Mouse (Mus musculus) brain, embryonic 14.5 days (tissue): ENCODE results near the gene Tbc1d32. TPM values are rescaled to one million over a fixed set of nuclear protein-coding genes. Genes with fewer than 3 reads are reported as not detected.

Experiments
- DNase-seq: peaks from one replicate; pipeline ENCODE4 v3.0.0-alpha.2; 2011; ENCODE audit warnings: low read depth
- CTCF ChIP-seq: fragments of 200-500 bp; IDR thresholded peaks from 2 replicates; pipeline ENCODE4 v1.5.1; 2012; ENCODE audit warnings: inconsistent platforms, mild to moderate bottlenecking, moderate library complexity, borderline replicate concordance; ENCODE audit not compliant: insufficient read depth, insufficient read length; ENCODE audit errors: extremely low read depth
- POLR2A ChIP-seq: fragments of 200-500 bp; IDR thresholded peaks from 2 replicates; pipeline ENCODE4 v1.6.1; 2012; ENCODE audit warnings: mild to moderate bottlenecking, inconsistent platforms, borderline replicate concordance; ENCODE audit not compliant: poor library complexity, insufficient read depth, insufficient read length, severe bottlenecking; ENCODE audit errors: extremely low read depth
- polyA plus RNA-seq: library from polyadenylated mRNA; depleted of rRNA; stranded (reverse); fragments of >200 nt; gene quantifications from 2 replicates; pipeline ENCODE4 v1.2.3, GENCODE M21; 2012

Tbc1d32 gene
- polyA plus RNA-seq, 1 experiment: 3.0 TPM

DNA sequence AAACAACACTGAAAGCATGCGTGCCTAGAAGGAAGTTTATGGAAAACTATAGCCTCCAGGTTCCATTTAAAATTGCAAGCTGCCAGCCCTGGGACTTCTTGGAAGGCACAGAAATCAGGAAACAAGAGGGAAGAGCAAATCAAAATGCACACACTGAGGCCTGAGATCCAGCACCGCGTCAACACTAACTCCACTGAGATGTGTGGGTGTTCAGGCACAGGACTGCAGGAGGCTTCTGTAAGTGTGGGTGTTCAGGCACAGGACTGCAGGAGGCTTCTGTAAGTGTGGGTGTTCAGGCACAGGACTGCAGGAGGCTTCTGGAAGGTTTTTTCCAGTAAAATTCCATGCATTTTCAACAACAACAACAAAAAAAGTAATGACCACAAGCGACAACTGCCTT is 62.7 kb downstream of the Tbc1d32 start:
- no peak for DNase-seq
- TF ChIP-seq POLR2A (no peak), CTCF (no peak)

DNA sequence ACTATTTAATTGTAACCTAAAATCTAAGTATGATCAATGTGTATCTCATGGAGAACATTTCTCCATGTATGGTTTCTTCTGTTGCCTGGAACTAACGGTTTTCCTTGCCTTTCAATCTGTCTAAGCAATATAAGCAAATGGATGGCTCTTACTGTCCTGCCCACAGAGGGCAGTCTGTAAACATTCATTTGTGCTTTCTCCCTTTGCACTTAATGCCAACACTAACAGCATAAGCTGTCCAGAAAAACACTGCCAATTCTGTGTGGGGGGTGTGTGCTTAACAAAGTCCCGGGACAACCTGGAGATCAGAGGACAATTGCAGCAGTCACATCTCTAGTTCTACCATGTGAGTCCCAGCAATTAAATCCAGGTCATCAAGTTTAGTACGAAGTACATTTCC is 64.1 kb downstream of the Tbc1d32 start:
- peak; percentile 49 for DNase-seq

DNA sequence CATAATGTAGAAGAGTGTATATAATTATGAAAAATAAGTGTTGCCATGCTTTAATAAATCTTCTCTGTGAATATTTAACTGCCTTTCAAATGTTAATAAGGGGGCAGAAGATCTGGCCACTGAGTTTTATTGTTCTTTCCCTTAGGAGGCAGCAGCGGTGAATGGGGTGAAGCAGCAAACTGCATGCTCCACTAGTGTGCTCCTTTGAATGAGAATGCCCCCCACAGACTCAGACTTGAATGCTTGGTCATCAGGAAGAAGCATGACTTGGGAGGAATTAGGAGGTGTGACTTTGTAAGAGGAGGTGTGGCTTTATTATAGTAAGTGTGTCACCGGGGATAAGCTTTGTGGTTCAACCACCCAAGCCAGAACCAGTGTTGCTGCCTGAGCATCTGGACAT is 69.7 kb downstream of the Tbc1d32 start:
- TF ChIP-seq CTCF (no peak), POLR2A (no peak)
- DNase-seq: peak; percentile 59

More for the DNA sequence above, 64.1 kb downstream of the Tbc1d32 start:
- TF ChIP-seq POLR2A (no peak), CTCF (no peak)

DNA sequence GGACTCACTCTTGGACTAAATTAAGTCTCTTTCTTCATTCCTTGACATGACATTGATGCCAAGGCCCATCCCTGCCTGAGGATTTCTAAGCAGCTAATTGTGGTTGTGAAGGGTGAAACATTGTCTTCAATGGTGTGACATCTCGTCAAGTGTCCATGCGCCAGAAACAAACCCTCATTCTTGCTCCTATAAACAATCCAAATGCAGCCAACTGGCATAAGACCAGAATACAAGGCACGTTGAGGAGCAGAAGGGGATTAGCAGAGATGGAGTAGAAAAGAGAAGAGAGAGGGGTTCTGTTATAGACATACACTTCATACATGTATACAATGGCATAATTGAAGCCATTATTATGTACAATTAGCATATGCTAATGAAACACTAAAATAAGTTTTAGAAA is 70.3 kb downstream of the Tbc1d32 start:
- TF ChIP-seq POLR2A (no peak), CTCF (no peak)
- peak; percentile 89 for DNase-seq

DNA sequence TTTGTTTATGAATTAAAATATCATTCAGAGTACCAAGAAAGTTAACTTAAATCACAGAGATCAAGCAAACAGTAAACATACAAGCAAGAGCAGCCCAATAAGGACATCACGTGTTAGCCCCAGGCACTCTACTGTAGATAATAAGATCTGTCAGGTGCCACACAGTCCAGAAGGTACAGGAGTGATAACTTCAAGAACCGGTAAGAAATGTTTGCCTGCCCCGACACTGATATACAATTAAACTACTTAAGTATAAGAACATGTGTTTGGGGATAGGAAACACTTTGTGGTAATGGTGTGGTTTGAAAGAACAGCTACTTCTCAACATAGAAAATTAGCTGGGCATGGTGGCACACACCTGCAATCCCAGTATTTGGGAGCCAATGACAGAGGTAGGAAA is 71.5 kb downstream of the Tbc1d32 start:
- no peak for DNase-seq
- no peak for TF ChIP-seq CTCF
- no peak for TF ChIP-seq POLR2A

DNA sequence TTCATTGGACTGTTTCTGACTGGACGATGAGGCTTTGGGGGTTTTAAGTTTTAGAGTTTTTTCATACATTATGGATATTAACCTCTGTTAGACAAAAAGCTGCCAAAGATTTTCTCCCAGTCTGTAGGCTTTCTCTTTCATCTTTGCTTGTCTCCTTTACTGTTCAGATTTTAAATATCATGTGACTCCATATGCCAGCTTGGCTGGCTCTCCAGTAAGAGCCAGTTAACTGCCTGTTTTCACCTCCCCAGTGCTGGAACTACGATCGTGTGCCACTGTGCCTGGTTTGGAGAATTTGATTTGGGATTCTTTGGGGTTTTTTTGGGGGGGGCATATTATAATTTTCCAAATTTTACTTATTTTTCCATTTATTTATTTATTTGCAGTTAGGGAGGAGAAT is 79.6 kb downstream of the Tbc1d32 start:
- DNase-seq: peak; percentile 36
- TF ChIP-seq POLR2A: no peak
- no peak for TF ChIP-seq CTCF

DNA sequence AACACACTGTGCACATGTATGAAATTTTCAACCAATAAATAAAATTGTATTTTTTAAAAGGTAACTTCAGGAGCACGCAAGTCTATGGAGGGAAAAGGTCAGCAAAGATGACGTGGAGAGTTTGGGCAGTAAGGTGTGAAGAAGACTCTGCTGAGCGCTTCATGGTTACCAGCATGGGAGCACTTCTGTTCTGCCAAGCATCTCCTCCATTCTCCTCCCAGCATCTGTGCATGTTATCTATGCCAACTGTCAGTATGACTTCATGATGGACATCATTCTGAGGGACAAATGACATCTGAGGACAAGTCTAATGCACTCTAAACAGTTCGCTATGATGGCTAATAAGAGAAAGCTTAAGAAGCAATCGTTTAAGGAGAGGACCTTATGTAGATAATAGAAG is 91.3 kb downstream of the Tbc1d32 start:
- DNase-seq: no peak
- TF ChIP-seq POLR2A (no peak), CTCF (no peak)

DNA sequence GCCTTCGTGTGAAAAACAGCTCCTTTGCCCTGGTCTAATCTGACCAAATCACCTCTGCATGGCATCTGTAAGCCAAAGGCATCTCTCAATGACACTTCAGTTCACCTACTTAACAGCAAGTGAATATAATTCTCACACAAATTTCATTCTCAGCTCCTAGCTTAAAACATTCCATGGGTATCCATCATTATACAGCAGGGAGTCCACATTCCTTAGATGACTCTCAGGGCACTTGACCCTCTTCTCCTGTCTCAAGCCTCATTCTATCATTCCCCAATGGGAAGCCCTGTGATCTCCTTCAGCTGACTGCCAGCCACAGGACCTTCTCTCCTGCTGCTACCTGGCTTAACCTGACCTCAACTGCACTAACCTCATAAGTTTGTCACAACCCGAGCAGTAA is 98.8 kb downstream of the Tbc1d32 start:
- DNase-seq: no peak
- TF ChIP-seq CTCF: no peak
- no peak for TF ChIP-seq POLR2A

DNA sequence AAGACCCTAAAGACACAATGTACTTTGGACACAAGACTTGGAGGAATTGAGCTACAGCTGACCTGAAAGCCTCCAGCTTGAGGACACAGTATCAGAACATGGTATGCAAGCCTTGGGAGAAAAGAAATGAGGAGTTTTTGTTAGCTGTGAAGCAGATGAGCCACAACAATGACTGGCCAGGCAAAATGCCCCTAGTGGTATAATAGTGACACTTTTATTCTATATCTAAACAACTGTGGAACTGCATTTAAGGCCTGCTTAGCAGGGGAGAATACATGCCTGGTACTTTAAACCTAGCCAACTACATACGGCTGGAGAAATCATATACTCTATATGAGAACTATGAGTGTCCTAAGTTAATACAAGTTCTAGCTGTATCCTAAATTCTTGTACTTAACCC is 101.5 kb downstream of the Tbc1d32 start:
- TF ChIP-seq POLR2A: no peak
- TF ChIP-seq CTCF: no peak

DNA sequence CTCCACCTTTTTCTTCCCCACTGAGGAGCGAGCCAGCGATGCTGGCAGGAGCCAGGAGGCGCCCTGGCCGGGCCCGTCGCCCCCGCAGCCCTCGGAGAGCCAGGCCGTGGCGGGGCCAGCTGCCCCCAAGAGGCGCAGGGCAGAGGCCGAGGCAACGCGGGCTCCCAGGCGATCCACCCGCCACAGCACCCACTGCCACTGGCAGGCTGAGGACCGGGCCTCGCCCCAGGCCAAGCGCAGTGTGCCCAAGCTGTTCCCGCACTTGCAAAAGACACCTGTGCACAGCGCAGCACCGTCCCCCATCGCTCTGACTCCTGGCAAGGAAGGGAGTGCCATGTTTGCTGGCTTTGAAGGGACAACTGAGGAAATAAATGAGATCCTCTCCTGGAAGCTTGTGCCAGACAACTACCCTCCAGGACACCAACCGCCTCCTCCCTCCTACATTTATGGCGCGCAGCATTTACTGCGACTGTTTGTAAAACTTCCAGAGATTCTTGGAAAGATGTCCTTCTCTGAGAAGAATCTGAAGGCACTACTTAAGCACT is 112.8 kb downstream of the Tbc1d32 start:
- DNase-seq: peak; percentile 70
- TF ChIP-seq POLR2A: no peak
- TF ChIP-seq CTCF: no peak

More for the DNA sequence above, 101.5 kb downstream of the Tbc1d32 start:
- DNase-seq: no peak

DNA sequence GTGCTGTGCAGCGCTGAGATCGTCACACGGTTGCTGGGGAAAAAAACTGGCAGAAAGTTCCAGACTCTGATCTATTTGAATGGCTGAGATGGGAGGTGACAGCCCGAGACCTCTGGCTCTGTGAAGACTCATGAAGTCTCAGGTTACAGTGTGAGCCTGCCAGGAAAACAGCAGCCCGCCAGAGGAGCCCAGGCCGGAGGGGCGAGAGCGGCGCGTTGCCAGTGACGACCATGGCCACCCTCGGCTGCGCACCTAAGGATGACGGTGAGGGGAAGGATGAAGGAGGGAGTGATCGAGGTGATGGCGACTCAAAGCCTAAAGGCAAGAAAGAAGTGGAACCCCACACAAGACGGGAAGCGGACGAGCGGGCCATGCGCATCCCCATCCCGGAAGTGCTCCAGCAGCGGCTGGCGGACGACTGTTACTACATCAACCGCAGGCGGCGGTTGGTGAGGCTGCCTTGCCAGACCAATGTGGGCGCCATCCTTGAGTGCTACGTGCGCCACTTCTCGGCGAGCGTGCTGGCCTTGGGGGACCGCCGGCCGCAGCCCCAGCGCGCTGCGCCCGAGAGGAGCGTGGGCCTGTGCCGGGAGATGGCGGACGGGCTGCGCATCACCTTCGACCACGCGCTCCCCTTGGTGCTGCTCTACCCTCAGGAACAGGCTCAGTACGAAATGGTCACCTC is 113.4 kb downstream of the Tbc1d32 start:
- DNase-seq: peak; percentile 89
- peak; percentile 63 for TF ChIP-seq POLR2A
- TF ChIP-seq CTCF: peak; percentile 6; the same call in 1 of the 2 replicates

DNA sequence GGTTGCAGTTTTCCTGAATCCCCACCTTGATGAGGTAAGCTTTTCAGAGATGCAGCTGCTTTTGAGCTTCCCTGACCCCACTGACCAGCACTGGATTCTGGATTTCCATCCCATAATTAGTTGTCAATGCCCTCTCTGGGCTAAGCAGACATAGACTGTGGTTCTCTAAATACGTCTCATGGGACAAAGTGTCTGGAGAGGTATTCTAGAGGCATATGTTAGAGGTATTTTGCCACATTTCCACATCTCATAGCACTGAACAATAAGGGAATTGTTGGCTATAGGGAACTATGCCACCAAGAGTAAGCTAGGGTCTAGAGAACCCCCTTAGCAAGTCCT is 121.5 kb downstream of the Tbc1d32 start:
- no peak for DNase-seq
- no peak for TF ChIP-seq CTCF
